Mouse (Mus musculus): ENCODE results near the gene Cdh22. TPM values are rescaled to one million over a fixed set of nuclear protein-coding genes. Genes with fewer than 3 reads are reported as not detected.

The Cdh22 gene
- total RNA-seq, 2 experiments from 2014 or later: 0.08 to 0.18 TPM

GRCm38 (mm10) chr2:165153006-165153405 lies 81.6 kb downstream of the Cdh22 start:
- DNase-seq: peak; percentile 70

- DNase-seq: no peak
These were observed 84.9 kb downstream of the Cdh22 start for GRCm38 (mm10) chr2:165149741-165150140.

DNA sequence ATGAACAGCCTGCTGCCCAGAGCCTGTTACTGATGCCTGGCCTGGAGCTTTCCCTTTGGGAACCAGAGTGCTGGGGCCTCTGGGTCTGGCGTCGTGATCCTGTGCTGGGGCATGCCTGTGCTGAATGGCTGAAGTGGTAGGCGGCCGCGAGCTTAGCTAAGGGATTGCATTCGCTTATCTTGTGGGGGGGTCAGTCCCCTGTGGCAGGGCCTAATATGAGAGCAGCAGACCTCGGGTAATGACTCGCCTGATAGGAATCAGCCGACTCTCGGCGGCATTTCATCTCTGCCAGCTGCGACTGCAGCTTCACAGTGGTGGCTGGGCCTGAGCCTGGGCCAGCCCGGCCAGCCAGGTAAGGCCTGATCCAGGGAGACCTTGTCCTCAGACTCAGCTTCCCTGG lies 88.8 kb downstream of the Cdh22 start:
- DNase-seq: no peak

DNA sequence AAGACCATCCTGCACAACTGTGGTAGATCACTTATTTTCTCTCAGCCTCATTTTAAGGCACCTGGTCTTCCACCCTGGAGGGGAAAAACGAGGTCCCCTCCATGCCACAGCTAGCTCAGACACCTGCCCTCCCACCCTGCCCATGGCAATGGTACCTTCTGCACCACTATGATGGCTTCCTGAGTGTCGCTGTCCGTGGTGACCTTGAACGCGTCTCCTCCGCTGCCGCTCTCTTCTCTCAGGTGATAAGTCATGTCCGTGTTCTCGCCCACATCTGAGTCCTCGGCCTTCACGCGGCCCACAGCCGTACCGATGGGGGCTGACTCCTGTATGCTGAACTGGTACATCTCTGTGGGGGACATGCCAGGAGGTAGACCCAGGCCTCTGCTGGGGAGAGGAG lies 91.2 kb downstream of the Cdh22 start:
- no peak for DNase-seq

DNA sequence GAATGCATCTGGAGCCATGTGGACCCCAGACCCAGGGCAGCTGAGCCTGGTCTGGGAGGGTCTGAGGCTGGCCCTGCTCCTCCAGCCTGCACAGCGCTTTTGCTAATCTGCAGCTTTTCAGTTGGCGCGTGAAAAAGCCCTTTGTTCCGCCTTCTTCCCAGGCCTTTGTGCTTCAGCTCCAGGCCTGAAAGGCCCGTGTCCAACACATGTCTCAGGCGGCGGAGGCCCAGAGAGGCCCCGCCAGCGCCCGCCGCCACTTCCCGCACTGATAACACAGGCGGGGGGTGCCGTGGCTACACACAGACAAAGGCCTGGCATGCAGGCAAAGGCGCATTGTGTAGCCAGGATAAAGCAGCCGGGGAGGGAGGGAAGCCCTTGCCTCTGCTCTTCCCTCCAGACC lies 98.6 kb downstream of the Cdh22 start:
- no peak for DNase-seq

- no peak for DNase-seq
These were observed 101.1 kb downstream of the Cdh22 start for GRCm38 (mm10) chr2:165133566-165133965.

DNA sequence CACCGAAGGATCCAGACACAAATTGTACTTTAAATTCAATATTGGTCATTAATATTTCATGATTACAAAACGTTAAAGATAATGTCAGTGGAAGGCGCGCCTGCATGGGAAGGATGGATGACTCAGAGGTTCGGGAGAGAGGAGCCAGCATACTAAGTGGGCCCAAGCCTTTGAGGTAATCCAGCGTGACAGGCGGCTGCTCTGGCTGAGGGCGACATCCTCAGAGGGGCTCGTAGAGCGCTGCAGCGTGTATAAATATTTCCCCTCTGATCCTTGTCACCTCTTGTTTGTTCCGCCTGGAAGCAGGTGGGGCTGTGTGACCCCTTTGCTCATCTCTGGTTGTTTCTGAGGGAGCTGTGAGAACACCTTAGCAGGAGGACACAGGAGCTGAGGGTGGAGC lies 103.2 kb downstream of the Cdh22 start:
- DNase-seq: no peak

DNA sequence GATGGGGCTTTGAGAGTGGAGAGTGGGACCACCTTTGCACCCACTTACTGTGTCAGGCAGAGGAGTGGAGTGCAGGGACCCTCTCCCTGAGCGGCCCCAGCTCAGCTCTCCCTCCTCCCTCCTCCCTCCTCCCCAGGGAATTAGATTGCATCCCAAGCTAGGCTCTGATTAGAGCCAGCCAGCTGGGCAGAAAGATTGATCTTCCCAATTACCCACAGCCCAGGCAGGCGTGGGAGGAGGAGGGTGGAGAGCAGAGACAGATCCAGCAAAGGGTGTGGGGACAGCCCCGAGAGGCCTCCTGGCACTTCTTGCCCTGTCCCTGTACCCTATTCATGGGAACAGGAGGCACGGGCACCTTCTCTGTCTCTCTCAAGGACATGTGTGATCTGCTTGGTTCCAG lies 105.5 kb downstream of the Cdh22 start:
- no peak for DNase-seq

- DNase-seq: no peak
These were observed 107.6 kb downstream of the Cdh22 start for GRCm38 (mm10) chr2:165126896-165127562.

- no peak for DNase-seq
These were observed 113.3 kb downstream of the Cdh22 start for GRCm38 (mm10) chr2:165121206-165121840.

DNA sequence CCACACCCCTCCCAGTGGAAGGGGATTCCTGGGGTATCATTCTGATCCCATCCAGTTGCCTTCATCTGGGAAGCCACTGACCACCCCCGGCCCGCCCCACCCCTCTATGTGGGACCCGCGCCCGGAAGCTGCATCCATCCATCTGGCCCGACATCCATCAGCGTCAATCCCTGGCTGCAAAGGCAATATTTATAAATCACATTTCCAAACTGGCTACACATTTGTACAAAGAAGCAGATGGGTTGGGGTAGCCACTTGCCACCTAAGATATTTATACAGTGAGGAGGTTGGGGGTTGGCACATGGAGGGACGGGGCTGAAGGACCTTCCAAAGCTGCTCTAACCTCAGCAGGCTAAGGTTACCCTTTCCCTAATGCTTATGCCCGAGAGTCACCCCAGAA lies 113.9 kb downstream of the Cdh22 start:
- DNase-seq: no peak

DNA sequence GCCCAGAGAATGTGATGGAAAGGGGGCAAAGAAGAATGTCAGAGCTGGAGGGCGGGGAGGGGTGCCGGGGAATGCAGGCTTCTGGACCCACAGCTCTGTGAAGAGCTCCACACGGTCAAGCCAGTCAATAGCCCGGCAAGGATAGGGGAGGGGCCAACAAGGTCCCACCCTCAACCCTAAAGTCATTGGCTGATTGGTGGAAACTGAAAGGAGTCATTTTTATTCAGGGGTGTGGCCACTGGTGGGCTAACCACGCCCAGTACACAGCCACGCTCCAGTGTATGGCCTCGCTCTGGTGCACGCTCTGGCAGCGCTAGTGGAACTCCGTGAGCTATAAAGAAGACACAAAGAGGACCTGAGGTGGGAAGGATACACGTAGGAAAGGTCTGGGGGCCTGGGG lies 120.9 kb downstream of the Cdh22 start:
- DNase-seq: no peak

DNA sequence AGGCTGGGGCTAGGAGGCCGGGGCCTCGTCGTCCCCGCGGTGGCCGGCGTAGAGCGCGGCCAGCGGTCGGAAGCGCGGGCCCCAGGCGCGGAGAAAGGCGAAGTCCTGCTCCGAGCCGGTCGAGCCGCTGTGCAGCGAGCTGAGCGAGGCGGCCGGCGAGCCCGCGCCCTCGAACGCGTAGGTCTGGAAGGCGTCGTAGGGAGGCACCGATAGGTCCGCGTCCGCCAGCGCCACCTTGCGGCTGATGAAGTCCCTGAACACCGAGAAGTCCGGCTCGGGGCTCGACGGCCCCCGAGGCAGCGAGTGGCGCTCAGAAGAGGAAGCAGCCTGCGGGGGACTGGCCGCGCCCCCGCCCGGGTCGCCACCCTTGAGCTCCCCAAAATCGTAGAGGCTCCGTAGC lies 122.5 kb downstream of the Cdh22 start:
- peak; percentile 61 for DNase-seq

- no peak for DNase-seq
These were observed 128.1 kb downstream of the Cdh22 start for GRCm38 (mm10) chr2:165106585-165106984.

GRCm38 (mm10) chr2:165105513-165106079 lies 129.1 kb downstream of the Cdh22 start:
- DNase-seq: no peak

GRCm38 (mm10) chr2:165102920-165103319 lies 131.7 kb downstream of the Cdh22 start:
- DNase-seq: no peak

DNA sequence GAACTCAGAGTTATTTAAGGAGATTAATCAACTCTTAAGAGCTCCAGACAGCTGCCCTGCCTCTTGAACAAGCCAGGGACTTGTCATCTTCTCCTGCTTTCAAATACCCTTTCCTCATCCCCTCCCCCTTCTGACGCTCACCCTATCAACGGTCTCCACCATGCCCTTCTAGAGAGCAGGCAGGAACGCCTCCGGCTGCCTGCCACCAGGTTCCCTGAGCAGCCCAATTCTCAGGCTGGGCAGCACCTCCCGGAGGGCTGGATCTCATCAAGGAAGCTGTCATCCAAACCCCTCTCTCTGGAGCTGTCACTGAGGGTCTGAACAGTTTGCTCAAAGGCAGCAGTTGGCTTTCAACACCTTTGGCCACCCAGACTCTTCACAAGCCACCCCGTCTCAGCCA lies 133.9 kb downstream of the Cdh22 start:
- no peak for DNase-seq

DNA sequence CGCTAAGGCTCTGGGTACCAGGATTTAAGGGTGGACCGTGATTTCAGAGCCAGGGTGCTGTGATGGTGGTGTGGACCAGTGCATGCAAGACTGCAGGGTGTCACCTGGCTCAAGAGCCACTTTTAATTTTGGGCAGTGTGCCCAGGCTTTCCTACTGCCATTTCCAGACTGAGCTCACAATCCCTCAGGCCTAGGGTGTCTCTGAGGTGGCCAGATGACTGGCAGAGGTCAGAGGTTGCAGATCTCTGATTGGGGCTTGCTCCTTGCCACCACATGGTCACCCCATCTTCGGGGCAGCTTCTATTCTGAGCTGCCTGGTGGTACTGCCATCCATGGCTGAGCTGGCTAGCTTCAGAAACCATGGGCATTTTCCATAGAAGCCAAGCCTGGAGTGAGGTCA lies 135.8 kb downstream of the Cdh22 start:
- DNase-seq: no peak

DNA sequence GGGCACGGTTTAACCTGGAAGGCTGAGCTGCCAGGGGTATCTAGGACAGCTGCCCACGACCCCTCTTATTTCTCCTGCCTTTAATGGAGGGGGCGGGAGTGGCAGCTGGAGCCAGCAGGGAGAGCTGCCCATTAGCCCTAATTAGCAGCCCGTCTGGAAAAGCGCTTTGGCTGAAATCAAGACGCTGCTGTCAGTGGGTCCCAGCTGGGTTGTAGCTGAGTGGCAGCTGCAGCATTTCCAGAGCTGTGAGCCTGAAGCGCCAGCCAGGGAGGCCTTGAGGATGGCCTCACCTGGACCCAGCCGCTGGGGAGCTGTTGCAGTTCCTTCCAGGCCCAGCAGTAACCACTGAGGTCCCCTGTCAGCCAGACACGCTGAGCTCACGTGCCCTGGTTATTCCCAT lies 138.3 kb downstream of the Cdh22 start:
- DNase-seq: no peak

DNA sequence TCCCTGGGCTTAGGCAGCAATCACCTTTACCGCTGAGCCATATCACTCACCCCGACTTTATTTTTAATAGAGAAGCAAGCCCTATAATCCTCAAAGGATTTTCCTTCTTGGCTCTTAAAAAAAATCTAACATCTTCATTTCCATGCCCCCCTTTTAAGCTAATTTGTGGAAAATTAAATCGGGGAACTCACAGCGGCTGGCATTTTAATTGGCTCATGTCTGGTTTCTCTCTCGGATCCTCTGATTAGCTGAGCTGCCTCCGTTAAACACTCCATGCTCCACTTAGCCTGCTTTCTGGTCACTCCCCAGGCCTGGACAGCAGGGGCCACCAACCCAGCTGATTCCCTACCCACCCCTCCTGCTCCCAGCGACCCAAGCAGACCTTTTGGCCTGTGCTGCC lies 142.3 kb downstream of the Cdh22 start:
- no peak for DNase-seq

- no peak for DNase-seq
These were observed 143.2 kb downstream of the Cdh22 start for GRCm38 (mm10) chr2:165091433-165091965.

DNA sequence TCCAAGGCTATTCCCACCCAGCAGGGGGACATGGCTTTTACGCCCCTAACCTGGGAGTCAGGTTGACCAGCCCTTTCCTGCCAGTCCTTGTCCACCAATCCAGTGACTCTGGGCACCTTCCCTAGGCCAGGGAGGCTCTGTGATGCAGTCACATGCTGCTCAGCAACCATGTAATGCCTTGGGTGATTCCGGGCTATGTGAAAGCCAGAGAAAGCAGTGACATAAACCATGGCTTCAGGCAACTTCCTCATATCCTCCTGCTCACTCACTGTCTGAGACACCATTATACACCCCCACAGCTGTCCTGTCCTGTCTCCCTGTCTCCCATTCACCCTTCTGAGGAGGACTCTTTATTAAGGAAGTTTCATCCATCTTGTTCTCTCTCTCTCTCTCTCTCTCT lies 144.0 kb downstream of the Cdh22 start, which contains the start of gene 1700025C18Rik:
Gene 1700025C18Rik, minus strand, starts transcription at position 101 of the 400 bp plus-strand sequence.
- no peak for DNase-seq

DNA sequence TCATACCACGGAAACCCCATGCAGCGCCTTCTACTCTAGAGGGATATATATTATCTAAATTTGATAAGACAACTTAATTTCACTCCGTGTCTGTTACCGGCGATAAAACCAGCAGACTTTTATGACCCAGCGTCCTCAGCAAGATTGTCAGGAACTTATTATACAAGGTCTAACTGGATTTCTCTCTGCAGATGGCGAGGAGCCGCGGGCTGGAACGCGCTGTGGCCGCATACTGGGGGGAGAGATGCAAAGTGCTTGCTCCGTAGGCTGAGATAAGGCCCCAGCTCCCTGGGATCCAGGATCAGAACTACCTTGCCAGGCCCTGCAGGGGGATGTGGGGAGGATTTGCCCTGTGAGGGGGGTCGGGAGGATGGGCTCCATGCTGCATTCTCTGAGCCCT lies 145.2 kb downstream of the Cdh22 start:
- DNase-seq: no peak

- DNase-seq: no peak
These were observed 148.0 kb downstream of the Cdh22 start for GRCm38 (mm10) chr2:165086634-165087033.

All from gastrocnemius, postnatal 25 days (tissue).